Mouse (Mus musculus) adrenal gland, postnatal 10 days (tissue): ENCODE measurements at regions not wholly inside any gene's neighbourhood (a gene's known extent, or its start where the extent isn't known, plus 50 kb on each side); places are given as distances from the start of the nearest gene placed in this dataset.

Experiments
- DNase-seq: peaks from one replicate; pipeline ENCODE4 v3.0.0; 2021; ENCODE audit warnings: mixed read lengths

GRCm38 (mm10) chr7:39866674-39867428 is 349.3 kb downstream of the Zfp619 start:
- DNase-seq: no peak

DNA sequence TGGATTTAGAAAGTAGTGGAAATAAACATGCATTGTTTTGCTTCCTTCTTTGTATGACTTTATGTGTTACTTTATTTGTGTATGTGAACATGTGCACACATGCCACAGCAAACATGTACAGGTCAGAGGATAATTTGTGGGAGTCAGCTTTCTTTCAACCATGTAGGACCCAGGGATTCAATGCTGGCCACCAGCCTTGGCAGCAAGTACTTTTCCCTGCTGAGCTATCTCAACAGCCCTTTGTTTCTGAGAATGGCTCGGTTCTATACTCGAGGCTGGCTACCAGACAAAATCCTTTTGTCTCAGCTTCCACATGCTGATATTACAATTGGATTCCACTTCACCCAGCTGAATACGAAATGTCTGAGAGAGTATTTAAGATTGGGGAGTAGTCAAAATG is 349.9 kb downstream of the Zfp619 start:
- no peak for DNase-seq

DNA sequence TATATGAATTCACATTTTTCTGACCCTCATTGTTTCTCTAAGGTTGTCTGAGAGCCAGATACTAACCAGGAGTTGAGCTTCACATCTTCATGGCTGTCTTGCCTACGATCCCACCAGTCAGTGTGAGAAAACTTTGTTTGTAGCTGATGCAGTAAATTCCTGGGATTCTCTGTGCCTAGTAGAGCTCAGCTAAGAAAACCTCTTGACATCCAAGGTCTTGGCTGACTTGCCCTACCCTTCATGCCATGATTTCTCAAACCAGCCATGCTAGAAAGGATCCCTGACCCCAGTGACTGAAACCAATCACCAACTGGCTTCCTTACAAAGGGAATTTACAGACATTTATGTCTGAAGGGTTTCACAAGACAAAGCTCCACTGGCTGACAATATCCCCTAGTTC is 364.5 kb downstream of the Zfp619 start:
- no peak for DNase-seq

- DNase-seq: no peak
Measured at GRCm38 (mm10) chr7:39894208-39894896, 376.8 kb downstream of the Zfp619 start.

DNA sequence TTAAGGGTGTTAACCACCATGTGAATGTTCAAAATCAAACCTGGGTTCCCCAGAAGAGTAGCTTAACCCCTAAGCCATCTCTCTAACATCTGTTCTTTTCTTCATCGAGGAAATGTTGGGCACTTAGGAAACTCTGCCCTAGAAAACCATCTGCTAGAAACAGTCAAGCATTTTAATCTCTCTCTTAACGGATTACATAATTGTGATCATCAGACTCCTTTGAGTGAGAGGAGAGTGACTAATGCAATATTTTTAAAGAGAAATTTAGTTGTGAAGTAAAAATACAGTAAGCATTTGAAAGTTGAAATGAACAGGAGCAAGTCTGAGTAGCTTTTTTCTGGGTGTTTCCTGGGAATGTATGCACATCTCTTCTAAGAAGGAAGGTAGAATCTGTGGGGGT is 379.4 kb downstream of the Zfp619 start:
- DNase-seq: no peak

- peak; percentile 3 for DNase-seq
Measured at GRCm38 (mm10) chr7:39898268-39898667, 380.7 kb downstream of the Zfp619 start.

- DNase-seq: no peak
Measured at GRCm38 (mm10) chr7:39933946-39934345, 416.4 kb downstream of the Zfp619 start.

DNA sequence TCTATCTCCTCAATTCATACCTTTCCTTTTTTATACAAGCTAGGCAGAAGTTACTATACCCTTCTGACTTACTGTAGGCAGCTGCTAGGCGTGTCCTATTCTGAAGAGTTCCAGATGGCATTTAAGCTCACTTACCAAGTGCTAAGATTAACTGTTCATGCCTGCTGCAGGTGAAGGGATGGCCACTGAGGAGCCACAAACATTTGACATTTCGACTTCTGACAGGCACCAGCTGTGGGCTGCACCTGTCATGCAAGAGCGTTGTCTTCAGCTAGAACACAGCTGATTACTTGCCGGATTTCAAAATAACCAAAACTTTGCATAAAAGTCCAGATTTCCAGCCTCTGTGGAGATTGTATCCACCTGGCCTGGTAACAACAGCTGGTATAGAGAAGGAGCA is 419.7 kb downstream of the Zfp619 start:
- no peak for DNase-seq

DNA sequence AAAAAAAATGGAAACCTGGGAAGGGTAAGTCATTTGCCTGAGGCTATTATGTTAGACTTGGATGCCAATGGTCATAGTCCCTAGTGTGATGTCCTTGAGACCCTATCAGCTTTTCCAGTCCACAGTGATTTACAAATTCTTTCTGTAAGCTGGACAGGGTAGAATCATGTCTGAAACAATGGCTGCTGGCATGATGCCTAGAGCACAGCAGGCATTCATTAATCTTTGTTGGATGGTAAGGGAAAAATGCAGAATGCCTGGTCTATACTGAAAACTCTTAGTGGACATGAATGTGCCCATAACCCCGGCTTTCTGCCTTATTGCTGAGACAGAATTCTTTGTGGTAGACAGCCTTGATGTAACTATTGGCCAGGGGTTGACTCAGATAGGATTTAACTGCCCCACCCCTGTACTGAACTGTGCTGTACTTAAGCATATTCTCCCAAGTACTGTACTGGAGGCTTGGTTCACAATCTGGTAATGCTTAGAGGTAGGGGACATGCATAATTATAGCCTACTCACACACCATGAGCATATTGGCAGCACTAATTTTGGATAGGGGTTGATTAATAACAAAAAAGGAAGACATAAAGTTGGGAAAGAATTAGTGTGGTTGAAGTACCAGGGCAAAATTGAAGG is 424.8 kb downstream of the Zfp619 start:
- peak; percentile 28 for DNase-seq

- DNase-seq: no peak
Measured at GRCm38 (mm10) chr7:39954110-39954509, 436.5 kb downstream of the Zfp619 start.

- no peak for DNase-seq
Measured at GRCm38 (mm10) chr7:39954931-39955330, 437.4 kb downstream of the Zfp619 start.

GRCm38 (mm10) chr7:39978121-39978520 is 460.6 kb downstream of the Zfp619 start:
- DNase-seq: no peak

GRCm38 (mm10) chr7:39981647-39982046 is 464.1 kb downstream of the Zfp619 start:
- DNase-seq: no peak
